Mouse (Mus musculus) kidney, adult 2 months (tissue): ENCODE data around the gene Vezt.

Source experiments
- CTCF ChIP-seq: fragments of 200-500 bp; conservative IDR thresholded peaks from 2 replicates; pipeline ENCODE4 v1.5.1; 2011; ENCODE audit warnings: low read depth, mild to moderate bottlenecking, control low read depth, low read length, moderate library complexity, mixed read lengths; ENCODE audit not compliant: insufficient read depth, insufficient read length
- POLR2A ChIP-seq: fragments of 200-500 bp; IDR thresholded peaks from one replicate; pipeline ENCODE4 v1.6.1; 2011; ENCODE audit warnings: low read depth, low read length, control low read depth

- TF ChIP-seq CTCF, result no peak
- no peak for TF ChIP-seq POLR2A
Measured at GRCm38 (mm10) chr10:93916778-93917177, 118.8 kb downstream of the Vezt start.
